14 mouse cellular contexts compared by ENCODE assay signal in the genomic region with DNA sequence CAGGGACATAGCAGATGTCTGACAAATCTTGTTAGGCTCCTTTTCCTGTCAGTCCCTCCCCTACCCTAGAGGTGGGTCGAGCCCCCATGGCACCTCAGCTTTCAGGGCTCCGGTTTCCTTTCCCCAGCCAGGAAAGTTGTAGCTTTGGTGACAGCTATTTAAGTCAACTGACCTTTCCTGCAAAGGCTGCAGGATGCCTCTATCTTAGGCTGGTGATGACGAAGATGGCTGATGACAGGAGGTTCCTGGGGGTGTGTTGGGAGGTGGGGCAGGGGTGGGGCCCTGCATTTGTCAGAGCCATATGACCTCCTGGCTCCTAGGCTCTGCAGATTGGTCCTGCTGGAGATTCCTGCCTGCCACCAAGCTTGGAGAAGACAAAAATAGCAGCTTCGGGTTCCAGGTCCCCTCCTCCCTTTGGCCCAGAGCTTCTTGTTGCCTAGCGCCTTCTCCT. TPM values are rescaled to one million over a fixed set of nuclear protein-coding genes. Genes with fewer than 3 reads are reported as not detected.
A peak's percentile ranks its signal among the peaks of the same experiment; 100 is the strongest.
DNase-seq lines count a peak whose midpoint lies in the region; ATAC-seq lines count a peak whose summit lies in the region.
"Had no signal": no experiment of that assay in that cellular context is flagged by ENCODE, and none has a peak within 500 bp of the region (broad histone marks: within the 10 kb centered on the region; RNA-seq: fewer than 3 reads in every experiment).

No protein-coding gene starts in this region.

- peaks cover 12% of the 10 kb centered on the region for H3K4me1 ChIP-seq in heart, embryonic 16.5 days (ENCODE audit: control insufficient read depth, insufficient read depth, low read length)

- no peak overlapping the region; the same call in 1 of the 2 replicates for H3K4me2 ChIP-seq in heart, embryonic 16.5 days (ENCODE audit: low read depth, low read length)

- no peaks in the 10 kb centered on the region for H3K27me3 ChIP-seq in heart, embryonic 16.5 days (ENCODE audit: control insufficient read depth, insufficient read depth, low read length)
- H3K27me3 ChIP-seq: CH12.LX had no signal

- H3K9me3 ChIP-seq in heart, embryonic 16.5 days (replicated peaks; ENCODE audit: control insufficient read depth, low read length) = no peaks in the 10 kb centered on the region

- peak; percentile 94 for ATAC-seq in heart, embryonic 16.5 days (replicated peaks; ENCODE audit: extremely low read depth, insufficient read depth, low FRiP score)
- ATAC-seq: inflammation-experienced regulatory T-cells, adult 6 months had no signal

- no peaks in the 10 kb centered on the region for H3K36me3 ChIP-seq in heart, embryonic 16.5 days (ENCODE audit: control insufficient read depth, insufficient read depth)

- peak overlapping the region; percentile 79 for H3K27ac ChIP-seq in heart, embryonic 16.5 days (ENCODE audit: low read length)

- 13% methylated on average over 5 of the region's 5 CpGs for WGBS in heart, embryonic 16.5 days

- no peak overlapping the region for H3K4me3 ChIP-seq in heart, embryonic 16.5 days (ENCODE audit: low read length)

- DNase-seq in retina, postnatal 1 day = peak; percentile 36
- DNase-seq in retina, embryonic 14.5 days (ENCODE audit: low spot score) = no peak
- peak; percentile 92 for DNase-seq in gastrocnemius, postnatal 25 days
- no peak for DNase-seq in left cerebral cortex, adult 8-10 months (ENCODE audit: low spot score in 2 of 2)
- DNase-seq in urinary bladder, postnatal 14 days (ENCODE audit: low spot score) = no peak
- no peak for DNase-seq in thymus, postnatal 4 days
- DNase-seq: kidney, postnatal 36 days; thymus, adult 18-20 months had no signal

- no peak overlapping the region for H3K9ac ChIP-seq in heart, embryonic 16.5 days (ENCODE audit: low read length)

RNA-seq across cellular contexts. Expression of a gene that starts 22.6 kb away (rescaled TPM):
- 1 to 10 TPM; 1.6 to 2.3 TPM for total RNA-seq in gastrocnemius, postnatal 25 days (2021)
- polyA plus RNA-seq in heart, embryonic 16.5 days (2015; fragmentation: Nextera tagmentation; extraction: Ambion mirVana) = 0.33 and 0.35 TPM in 2 replicates
- total RNA-seq in left cerebral cortex, adult 8-10 months (2022) = 1 to 10 TPM; 2.4 to 3.7 (median 3.0) TPM

RNA-seq across cellular contexts. Expression of a gene that starts 22.9 kb away (rescaled TPM):
- total RNA-seq in gastrocnemius, postnatal 25 days (2021) = 100 to 1,000 TPM; 232 to 471 TPM
- 57.9 and 59.0 TPM in 2 replicates for polyA plus RNA-seq in heart, embryonic 16.5 days (2015; fragmentation: Nextera tagmentation; extraction: Ambion mirVana)
- total RNA-seq in left cerebral cortex, adult 8-10 months (2022) = 1,000 to 10,000 TPM; 1,837 to 2,236 (median 2,010) TPM

RNA-seq across cellular contexts. Expression of a gene that starts 31.1 kb away (rescaled TPM):
- not detected for total RNA-seq in gastrocnemius, postnatal 25 days (2021)
- polyA plus RNA-seq in heart, embryonic 16.5 days (2015; fragmentation: Nextera tagmentation; extraction: Ambion mirVana) = not detected in 2 replicates
- total RNA-seq in left cerebral cortex, adult 8-10 months (2022) = not detected
- total RNA-seq: CH12.LX; common myeloid progenitor, adult 5-6 weeks; left cerebral cortex, postnatal 36 days; monocyte, adult 5-6 weeks had no signal

RNA-seq across cellular contexts. Expression of a gene that starts 48.5 kb away (rescaled TPM):
- not detected for total RNA-seq in gastrocnemius, postnatal 25 days (2021)
- 0.10 and 0.11 TPM in 2 replicates for polyA plus RNA-seq in heart, embryonic 16.5 days (2015; fragmentation: Nextera tagmentation; extraction: Ambion mirVana)
- not detected for total RNA-seq in left cerebral cortex, adult 8-10 months (2022)
- total RNA-seq: CH12.LX; common myeloid progenitor, adult 5-6 weeks; left cerebral cortex, postnatal 36 days; monocyte, adult 5-6 weeks had no signal

Comparison
In these comparisons a context has a peak if more than half of its experiments do, and no peak if none do; other contexts are left out.
1. DNase-seq: peak in retina, postnatal 1 day (single experiment) and gastrocnemius, postnatal 25 days (single experiment); none in retina, embryonic 14.5 days (single experiment), left cerebral cortex, adult 8-10 months (0 of 2), urinary bladder, postnatal 14 days (single experiment) and thymus, postnatal 4 days (single experiment).